Mouse (Mus musculus) liver, embryonic 14.5 days (tissue): ENCODE results near the gene Adrm1. TPM values are rescaled to one million over a fixed set of nuclear protein-coding genes. Genes with fewer than 3 reads are reported as not detected.
A peak's percentile ranks its signal among the peaks of the same experiment; 100 is the strongest.

Source experiments
- ATAC-seq: fragments of 200-750 bp; cut with Nextera tagmentation; 2 replicates; pipeline ENCODE4 v1.8.0; 2017; ENCODE audit warnings: moderate number of reproducible peaks, mild to moderate bottlenecking, moderate library complexity; ENCODE audit not compliant: insufficient read depth
- DNase-seq, 3 experiments: peaks; one replicate each; pipeline ENCODE4 v3.0.0-alpha.2; 2012 to 2013; ENCODE audit warnings: low read depth in 3 of 3, low spot score in 3 of 3
- H3K27ac ChIP-seq: fragments of 300-500 bp; sonication (generic); 2 replicates; pipeline ENCODE4 v1.5.1; 2014; ENCODE audit warnings: moderate library complexity, mild to moderate bottlenecking, control low read depth, inconsistent platforms
- H3K27me3 ChIP-seq: fragments of 300-500 bp; sonication (generic); 2 replicates; pipeline ENCODE4 v1.6.1; 2014; ENCODE audit warnings: mild to moderate bottlenecking, low read length, moderate library complexity; ENCODE audit not compliant: control insufficient read depth, insufficient read depth
- H3K36me3 ChIP-seq: fragments of 300-500 bp; sonication (generic); replicated peaks from 2 replicates; pipeline ENCODE4 v1.6.1; 2014; ENCODE audit warnings: low read depth; ENCODE audit not compliant: control insufficient read depth, insufficient read depth
- H3K4me1 ChIP-seq, 2 experiments: fragments of 200-500 bp in 1 of 2; fragments of 300-500 bp in 1 of 2; sonication (generic) in 1 of 2; replicated peaks; 2 replicates each; pipeline ENCODE4 v1.6.1; 2012 to 2014; ENCODE audit warnings: antibody characterized with exemption in 1 of 2, inconsistent platforms in 1 of 2, low read length in 1 of 2; ENCODE audit not compliant: control insufficient read depth in 2 of 2, insufficient read depth in 2 of 2
- H3K4me2 ChIP-seq: fragments of 300-500 bp; sonication (generic); 2 replicates; pipeline ENCODE4 v1.6.1; 2014; ENCODE audit warnings: low read depth, mild to moderate bottlenecking, control low read depth, moderate library complexity
- H3K4me3 ChIP-seq, 2 experiments: fragments of 200-500 bp in 1 of 2; fragments of 300-500 bp in 1 of 2; sonication (generic) in 1 of 2; 2 replicates each; pipeline ENCODE4 v1.5.1; 2012 to 2014; ENCODE audit warnings: low read depth in 2 of 2, low read length in 2 of 2, mild to moderate bottlenecking in 2 of 2, control low read depth in 1 of 2, inconsistent platforms in 1 of 2, moderate library complexity in 1 of 2; ENCODE audit not compliant: insufficient read depth in 1 of 2
- H3K9ac ChIP-seq: fragments of 300-500 bp; sonication (generic); replicated peaks from 2 replicates; pipeline ENCODE4 v1.6.1; 2014; ENCODE audit warnings: mild to moderate bottlenecking, control low read depth, moderate library complexity
- H3K9me3 ChIP-seq: fragments of 300-500 bp; sonication (generic); 2 replicates; pipeline ENCODE4 v1.6.1; 2016; ENCODE audit warnings: low read length, mixed read lengths; ENCODE audit not compliant: control insufficient read depth
- CTCF ChIP-seq: IDR thresholded peaks from 2 replicates; pipeline ENCODE4 v1.5.1; 2016; ENCODE audit warnings: antibody characterized with exemption, low read depth, control low read depth
- EP300 ChIP-seq: IDR thresholded peaks from 2 replicates; pipeline ENCODE4 v1.6.1; 2016; ENCODE audit warnings: antibody characterized with exemption, low read depth
- WGBS: fragments of 180-500 bp; shearing (Covaris S2); extraction: QIAGEN DNeasy Blood & Tissue Kit; methylation state at CpG from one replicate; pipeline ENCODE4 v1.1.7; 2014; ENCODE audit not compliant: insufficient replicate concordance; 5-methylcytosine and 5-hydroxymethylcytosine counted together
- polyA plus RNA-seq, 2 experiments: library from polyadenylated mRNA; depleted of rRNA in 1 of 2; stranded (reverse) in 1 of 2; unstranded in 1 of 2; fragments of >200 nt; fragmentation: Nextera tagmentation in 1 of 2; extraction: Ambion mirVana in 1 of 2; gene quantifications; 2 replicates each; pipeline versions ENCODE4 v1.2.1 to v1.2.3; 2012 to 2014

Adrm1 gene
- polyA plus RNA-seq, 2 experiments = 51.7 to 77.8 TPM

- no peak for ATAC-seq
- no peaks in the 10 kb centered on the region for H3K27me3 ChIP-seq
- H3K36me3 ChIP-seq = peaks cover 35% of the 10 kb centered on the region
- no peak overlapping the region for H3K4me3 ChIP-seq
- H3K4me2 ChIP-seq = no peak overlapping the region
- no peak overlapping the region for H3K27ac ChIP-seq
- no peak overlapping the region for H3K9ac ChIP-seq
- DNase-seq = no peak
- no peaks in the 10 kb centered on the region for H3K9me3 ChIP-seq
- H3K4me1 ChIP-seq = peaks cover 10 to 15% of the 10 kb centered on the region in 2 experiments; a peak in 3 of 4 replicates
- TF ChIP-seq EP300 = no peak
- no peak for TF ChIP-seq CTCF
- WGBS = 84% methylated on average over 7 of the region's 7 CpGs
Measured at GRCm38 (mm10) chr2:180175725-180176124, 4.4 kb downstream of the Adrm1 start.

GRCm38 (mm10) chr2:180181542-180181941 is 10.3 kb downstream of the Adrm1 start:
- Histone ChIP-seq H3K27ac (no peak overlapping the region), H3K36me3 (peaks cover 8% of the 10 kb centered on the region), H3K27me3 (no peaks in the 10 kb centered on the region), H3K4me2 (no peak overlapping the region), H3K9me3 (no peaks in the 10 kb centered on the region), H3K9ac (no peak overlapping the region), H3K4me3 (no peak overlapping the region), H3K4me1 (no peaks in the 10 kb centered on the region)
- 76% methylated on average over 9 of the region's 9 CpGs for WGBS
- DNase-seq (no peak), ATAC-seq (no peak)
- no peak for TF ChIP-seq CTCF

- Histone ChIP-seq H3K36me3 (no peaks in the 10 kb centered on the region), H3K4me3 (no peak overlapping the region), H3K9me3 (no peaks in the 10 kb centered on the region), H3K4me2 (no peak overlapping the region), H3K27ac (no peak overlapping the region), H3K4me1 (no peaks in the 10 kb centered on the region), H3K27me3 (no peaks in the 10 kb centered on the region), H3K9ac (no peak overlapping the region)
- TF ChIP-seq EP300 = no peak
- no peak for TF ChIP-seq CTCF
- DNase-seq = no peak
- 78% methylated on average over 24 of the region's 24 CpGs for WGBS
- ATAC-seq = no peak
Measured at GRCm38 (mm10) chr2:180184011-180184751, 12.9 kb downstream of the Adrm1 start.

GRCm38 (mm10) chr2:180184752-180185109 is 13.4 kb downstream of the Adrm1 start:
- WGBS = 63% methylated on average over 6 of the region's 6 CpGs
- no peak overlapping the region for H3K9ac ChIP-seq
- ATAC-seq (no peak), DNase-seq (no peak)
- no peaks in the 10 kb centered on the region for H3K4me1 ChIP-seq
- no peaks in the 10 kb centered on the region for H3K9me3 ChIP-seq
- H3K4me3 ChIP-seq = no peak overlapping the region
- no peak overlapping the region for H3K27ac ChIP-seq
- no peaks in the 10 kb centered on the region for H3K27me3 ChIP-seq
- no peaks in the 10 kb centered on the region for H3K36me3 ChIP-seq
- H3K4me2 ChIP-seq = no peak overlapping the region
- TF ChIP-seq EP300 = no peak
- TF ChIP-seq CTCF = peak; percentile 23

GRCm38 (mm10) chr2:180185686-180186085 is 14.4 kb downstream of the Adrm1 start:
- ATAC-seq (no peak), DNase-seq (no peak)
- Histone ChIP-seq H3K9ac (no peak overlapping the region), H3K27me3 (no peaks in the 10 kb centered on the region), H3K4me1 (no peaks in the 10 kb centered on the region), H3K27ac (no peak overlapping the region), H3K4me2 (no peak overlapping the region), H3K4me3 (no peak overlapping the region), H3K36me3 (no peaks in the 10 kb centered on the region), H3K9me3 (no peaks in the 10 kb centered on the region)
- 77% methylated on average over 14 of the region's 14 CpGs for WGBS
- TF ChIP-seq CTCF (no peak), EP300 (no peak)
